Mouse (Mus musculus): ENCODE results near the gene Plac9a.
"Not testable (repeated sequence)": the region's sequence is repeated elsewhere in the genome, so short reads cannot be mapped to it uniquely, and the experiment has no call there.

Gene Plac9a

DNA sequence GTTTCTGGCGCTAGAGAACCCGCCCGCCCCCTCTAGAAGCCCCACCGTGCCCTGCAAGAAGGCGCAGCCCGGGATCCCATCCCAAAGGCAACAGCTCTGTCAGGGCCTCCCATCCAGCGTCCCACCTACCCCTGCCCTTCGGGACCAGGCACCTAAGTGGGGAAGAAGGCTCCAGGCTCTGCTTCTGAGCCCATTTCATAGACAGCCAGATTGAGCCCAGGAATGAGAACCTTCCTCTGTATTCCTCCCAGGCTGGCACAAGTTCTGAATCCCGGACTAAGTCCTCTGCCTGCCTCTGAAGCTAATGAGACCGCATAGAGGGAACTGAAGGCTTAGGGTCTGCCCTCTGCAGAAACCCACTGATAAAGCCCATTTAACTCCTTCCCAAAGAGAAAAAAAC is at the start of gene Plac9a:
Gene Plac9a (minus strand): TSS at position 101 of the 400 bp plus-strand sequence.
- not testable (repeated sequence) for DNase-seq

DNA sequence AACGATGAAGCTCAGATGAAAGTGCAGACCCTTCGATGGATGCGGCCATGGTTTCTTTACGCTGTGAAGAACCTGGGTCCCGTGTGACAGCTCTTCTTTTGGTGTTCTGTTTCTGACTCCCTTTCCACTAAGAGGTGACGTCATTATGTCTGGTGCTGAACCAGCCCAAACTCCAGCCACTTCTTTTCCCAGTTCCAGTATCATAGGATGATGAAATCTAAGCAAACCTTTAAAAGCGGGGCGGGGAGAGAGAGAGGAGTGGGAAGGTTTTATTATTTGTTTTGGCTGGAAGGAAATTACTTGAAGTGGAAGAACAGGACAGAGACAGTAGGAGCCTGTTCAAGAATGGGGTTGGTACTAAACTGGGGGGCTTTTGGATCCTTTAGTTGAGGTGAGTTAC is 35.1 kb upstream of the Plac9a start, which contains the start of gene Cphx1:
Gene Cphx1 (plus strand): TSS at position 301 of the 400 bp plus-strand sequence.
- DNase-seq, result not testable (repeated sequence)

- not testable (repeated sequence) for DNase-seq
Observed at GRCm38 (mm10) chr14:25936867-25937630, 34.1 kb upstream of the Plac9a start.

DNA sequence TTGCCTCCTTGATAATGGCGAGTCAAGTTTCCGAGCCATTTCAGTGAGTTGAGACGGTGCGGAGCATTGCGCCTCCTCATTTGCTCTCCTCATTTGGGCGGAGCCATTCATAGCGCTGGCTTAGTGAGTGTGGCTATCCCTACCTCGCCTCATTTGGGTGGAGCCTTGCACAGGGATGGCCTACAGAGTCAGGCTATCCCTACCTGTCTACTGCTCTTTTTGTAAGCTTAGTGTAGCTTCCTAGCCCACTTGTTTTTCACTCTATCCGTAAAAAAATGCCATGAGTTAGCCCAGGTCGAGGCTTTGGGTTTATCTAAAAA is 24.6 kb upstream of the Plac9a start, which contains the start of gene Tmem254a:
Gene Tmem254a (minus strand): TSS at position 111 of the 320 bp plus-strand sequence.
- DNase-seq, result not testable (repeated sequence)

- not testable (repeated sequence) for DNase-seq
Observed at GRCm38 (mm10) chr14:25926814-25927561, 24.1 kb upstream of the Plac9a start.

- DNase-seq, result not testable (repeated sequence)
Observed at GRCm38 (mm10) chr14:25918427-25919170, 15.7 kb upstream of the Plac9a start.

- not testable (repeated sequence) for DNase-seq
Observed at GRCm38 (mm10) chr14:25908976-25909375, 6.1 kb upstream of the Plac9a start.

- not testable (repeated sequence) for DNase-seq
Observed at GRCm38 (mm10) chr14:25907272-25907671, 4.4 kb upstream of the Plac9a start.

DNA sequence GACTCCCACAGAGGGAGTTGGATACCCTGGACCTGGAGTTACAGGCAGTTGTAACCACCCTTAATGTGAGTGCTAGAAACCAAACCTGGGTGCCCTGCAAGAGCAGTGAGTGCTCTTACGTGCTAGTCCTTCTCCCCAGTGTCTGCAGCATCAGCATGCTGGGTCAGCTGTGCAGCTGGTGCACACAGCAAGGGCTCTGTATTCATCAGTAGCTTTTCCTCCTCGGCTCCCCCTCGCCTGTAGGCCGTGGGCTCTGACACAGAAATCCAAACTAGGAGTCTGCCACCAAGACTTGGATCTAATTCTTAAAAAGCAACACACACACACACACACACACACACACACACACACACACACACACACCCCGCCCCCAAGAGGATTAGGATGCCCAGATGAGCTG is 2.3 kb upstream of the Plac9a start:
- DNase-seq, result not testable (repeated sequence)

- DNase-seq, result not testable (repeated sequence)
Observed at GRCm38 (mm10) chr14:25895686-25896085, 7.2 kb downstream of the Plac9a start.

- DNase-seq, result not testable (repeated sequence)
Observed at GRCm38 (mm10) chr14:25894566-25894965, 8.3 kb downstream of the Plac9a start.

- DNase-seq, result not testable (repeated sequence)
Observed at GRCm38 (mm10) chr14:25885886-25886285, 17.0 kb downstream of the Plac9a start.

GRCm38 (mm10) chr14:25881769-25882168 is 21.1 kb downstream of the Plac9a start:
- DNase-seq, result not testable (repeated sequence)

GRCm38 (mm10) chr14:25876640-25877039 is 26.3 kb downstream of the Plac9a start:
- DNase-seq, result not testable (repeated sequence)

DNA sequence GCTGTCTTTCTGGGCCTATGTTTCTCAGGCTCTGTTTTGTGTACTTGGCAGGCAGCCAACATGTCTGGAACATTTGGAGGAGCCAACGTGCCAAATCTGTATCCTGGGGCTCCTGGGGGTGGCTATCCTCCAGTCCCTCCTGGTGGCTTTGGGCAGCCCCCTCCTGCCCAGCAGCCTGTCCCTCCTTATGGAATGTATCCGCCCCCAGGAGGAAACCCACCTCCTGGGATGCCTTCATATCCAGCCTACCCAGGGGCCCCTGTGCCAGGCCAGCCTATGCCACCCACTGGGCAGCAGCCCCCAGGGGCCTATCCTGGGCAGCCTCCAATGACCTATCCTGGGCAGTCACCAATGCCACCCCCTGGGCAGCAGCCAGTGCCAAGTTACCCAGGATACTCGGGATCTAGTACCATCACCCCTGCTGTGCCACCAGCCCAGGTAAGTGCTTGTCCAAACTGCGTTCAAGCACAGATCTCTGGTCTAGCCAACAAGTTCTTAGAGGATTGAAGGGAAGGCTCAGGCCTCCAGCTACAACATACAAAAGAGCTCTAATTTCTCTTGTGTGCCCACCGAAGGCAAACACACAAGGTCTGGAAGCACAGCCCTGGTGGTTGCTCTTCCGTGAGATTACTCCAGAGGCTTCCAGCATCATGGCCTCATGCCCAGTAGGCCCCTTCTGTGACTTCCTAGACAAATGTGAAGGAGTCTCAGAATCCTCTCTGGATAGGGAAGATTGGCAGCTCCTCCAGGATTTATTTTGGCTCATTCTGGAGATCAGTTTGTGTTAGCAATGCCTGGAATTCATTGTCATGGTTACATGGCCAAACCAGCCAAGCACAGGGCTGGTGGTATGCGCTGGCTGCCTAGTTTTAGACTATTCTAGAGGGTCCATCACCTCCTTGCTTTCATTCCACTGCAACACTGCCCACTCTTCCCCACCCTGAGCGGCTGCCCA is 30.2 kb downstream of the Plac9a start:
- no peak for DNase-seq

GRCm38 (mm10) chr14:25869135-25869878 is 33.6 kb downstream of the Plac9a start:
- no peak for DNase-seq

DNA sequence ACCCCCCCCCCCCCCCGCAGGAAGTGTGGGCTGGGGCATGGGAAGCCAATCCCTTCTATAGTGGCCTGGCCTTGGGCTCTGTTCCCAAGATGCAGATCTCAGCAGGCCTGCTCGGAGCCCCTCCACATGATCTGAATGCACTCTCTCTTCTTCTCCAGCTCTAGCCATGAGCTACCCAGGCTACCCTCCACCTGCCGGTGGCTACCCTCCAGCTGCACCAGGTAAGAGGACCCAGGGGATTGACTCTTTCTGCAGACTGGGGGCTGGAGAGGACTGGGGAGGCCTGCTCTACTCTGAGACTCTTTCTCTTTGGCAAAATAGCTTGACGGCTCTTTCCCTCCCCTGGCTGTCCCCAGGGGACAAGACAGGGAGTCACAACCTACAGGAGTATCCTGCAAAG is 34.2 kb downstream of the Plac9a start:
- DNase-seq, result no peak

DNA sequence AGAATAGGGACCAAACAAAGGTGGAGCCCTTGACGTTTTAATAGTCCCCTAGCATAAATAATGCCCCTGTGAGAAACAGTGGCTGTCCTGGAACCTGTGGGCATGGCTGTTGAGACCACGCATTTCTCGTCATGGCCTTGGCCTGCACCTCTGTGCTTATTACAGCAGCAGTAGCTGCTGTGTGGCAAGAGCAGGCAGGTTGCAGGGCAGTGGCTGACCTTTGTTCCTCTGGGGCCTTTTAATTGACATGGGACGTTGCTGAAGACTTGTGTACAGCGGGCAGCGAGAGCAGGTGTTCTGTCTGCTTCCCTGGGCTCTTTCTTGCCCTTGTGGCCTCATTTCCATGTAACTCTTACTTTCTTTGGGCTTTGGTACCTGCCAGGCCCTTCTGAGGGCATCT is 35.1 kb downstream of the Plac9a start:
- no peak for DNase-seq

DNA sequence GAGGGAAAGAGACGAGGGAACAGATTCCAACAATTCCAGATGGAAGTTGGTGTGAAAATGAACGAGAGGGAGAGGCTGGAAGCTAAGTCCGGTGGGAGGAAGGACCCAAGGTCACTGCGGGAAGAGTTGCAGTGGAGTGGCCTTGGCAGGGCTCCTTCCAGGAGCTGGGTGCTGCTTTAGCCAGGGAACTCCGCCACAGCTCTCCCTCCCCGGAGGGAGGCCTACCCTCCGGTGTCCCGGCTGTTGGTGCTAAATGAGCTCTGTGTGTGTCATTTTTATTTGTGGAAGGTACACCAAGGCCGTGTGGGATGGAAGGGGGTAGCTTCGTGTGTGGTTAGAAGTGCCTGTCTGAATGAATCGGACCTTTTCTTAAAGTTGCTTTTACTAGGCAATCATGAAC is 36.1 kb downstream of the Plac9a start:
- no peak for DNase-seq

- DNase-seq, result no peak
Observed at GRCm38 (mm10) chr14:25866384-25866783, 36.5 kb downstream of the Plac9a start.

- no peak for DNase-seq
Observed at GRCm38 (mm10) chr14:25865251-25865650, 37.6 kb downstream of the Plac9a start.

All from thymus, postnatal 4 days (tissue).